Mouse (Mus musculus): ENCODE data around the gene Ndufv1. TPM values are rescaled to one million over a fixed set of nuclear protein-coding genes. Genes with fewer than 3 reads are reported as not detected.

Ndufv1 gene
- polyA plus RNA-seq, 1 experiment from 2014 or later: 188 TPM

- Histone ChIP-seq H3K27ac (replicated peaks; ENCODE audit: low read depth, low read length) (no peak overlapping the region), H3K9me3 (ENCODE audit: control insufficient read depth, low read length) (no peaks in the 10 kb centered on the region), H3K4me3 (ENCODE audit: low read depth, low read length) (no peak overlapping the region), H3K9ac (ENCODE audit: low read depth, low read length) (no peak overlapping the region), H3K4me2 (ENCODE audit: low read depth, low read length) (peak overlapping the region; percentile 36), H3K27me3 (replicated peaks; ENCODE audit: control insufficient read depth, insufficient read depth, low read length) (no peaks in the 10 kb centered on the region), H3K36me3 (ENCODE audit: control insufficient read depth, insufficient read depth, low read length) (no peaks in the 10 kb centered on the region), H3K4me1 (ENCODE audit: control insufficient read depth, insufficient read depth, low read length) (0 out of 2 replicates have a peak, but pooled peaks cover 4% of the 10 kb centered on the region)
- no peak for ATAC-seq (ENCODE audit: low read depth)
- DNase-seq (ENCODE audit: low spot score): no peak
- 69% methylated on average over 12 of the region's 12 CpGs for WGBS
Measured at GRCm38 (mm10) chr19:4036327-4037045, 23.9 kb upstream of the Ndufv1 start.

- H3K4me2 ChIP-seq (ENCODE audit: low read depth, low read length): no peak overlapping the region
- no peaks in the 10 kb centered on the region for H3K27me3 ChIP-seq (replicated peaks; ENCODE audit: control insufficient read depth, insufficient read depth, low read length)
- ATAC-seq (ENCODE audit: low read depth): no peak
- no peak overlapping the region for H3K9ac ChIP-seq (ENCODE audit: low read depth, low read length)
- H3K4me3 ChIP-seq (ENCODE audit: low read depth, low read length): no peak overlapping the region
- DNase-seq (ENCODE audit: low spot score): no peak
- no peak overlapping the region for H3K27ac ChIP-seq (replicated peaks; ENCODE audit: low read depth, low read length)
- H3K4me1 ChIP-seq (ENCODE audit: control insufficient read depth, insufficient read depth, low read length): 0 out of 2 replicates have a peak, but pooled peaks cover 4% of the 10 kb centered on the region
- H3K9me3 ChIP-seq (ENCODE audit: control insufficient read depth, low read length): no peaks in the 10 kb centered on the region
- WGBS: 71% methylated on average over 5 of the region's 5 CpGs
- H3K36me3 ChIP-seq (ENCODE audit: control insufficient read depth, insufficient read depth, low read length): no peaks in the 10 kb centered on the region
Measured at GRCm38 (mm10) chr19:4033742-4034141, 21.1 kb upstream of the Ndufv1 start.

- Histone ChIP-seq H3K4me2 (ENCODE audit: low read depth, low read length) (no peak overlapping the region), H3K4me3 (ENCODE audit: low read depth, low read length) (no peak overlapping the region), H3K27ac (replicated peaks; ENCODE audit: low read depth, low read length) (no peak overlapping the region), H3K36me3 (ENCODE audit: control insufficient read depth, insufficient read depth, low read length) (no peaks in the 10 kb centered on the region), H3K9ac (ENCODE audit: low read depth, low read length) (no peak overlapping the region), H3K4me1 (ENCODE audit: control insufficient read depth, insufficient read depth, low read length) (0 out of 2 replicates have a peak, but pooled peaks cover 2% of the 10 kb centered on the region), H3K27me3 (replicated peaks; ENCODE audit: control insufficient read depth, insufficient read depth, low read length) (no peaks in the 10 kb centered on the region), H3K9me3 (ENCODE audit: control insufficient read depth, low read length) (no peaks in the 10 kb centered on the region)
- no peak for DNase-seq (ENCODE audit: low spot score)
- 80% methylated on average over 3 of the region's 3 CpGs for WGBS
- no peak for ATAC-seq (ENCODE audit: low read depth)
Measured at GRCm38 (mm10) chr19:4033298-4033697, 20.7 kb upstream of the Ndufv1 start.

- H3K9me3 ChIP-seq (ENCODE audit: control insufficient read depth, low read length): no peaks in the 10 kb centered on the region
- H3K4me3 ChIP-seq (ENCODE audit: low read depth, low read length): no peak overlapping the region
- no peak overlapping the region for H3K4me2 ChIP-seq (ENCODE audit: low read depth, low read length)
- H3K27ac ChIP-seq (replicated peaks; ENCODE audit: low read depth, low read length): no peak overlapping the region
- no peak for DNase-seq (ENCODE audit: low spot score)
- ATAC-seq (ENCODE audit: low read depth): no peak
- H3K4me1 ChIP-seq (ENCODE audit: control insufficient read depth, insufficient read depth, low read length): no peaks in the 10 kb centered on the region
- no peaks in the 10 kb centered on the region for H3K36me3 ChIP-seq (ENCODE audit: control insufficient read depth, insufficient read depth, low read length)
- H3K27me3 ChIP-seq (replicated peaks; ENCODE audit: control insufficient read depth, insufficient read depth, low read length): no peaks in the 10 kb centered on the region
- H3K9ac ChIP-seq (ENCODE audit: low read depth, low read length): no peak overlapping the region
- WGBS: 51% methylated on average over 7 of the region's 7 CpGs
Measured at GRCm38 (mm10) chr19:4032668-4033067, 20.1 kb upstream of the Ndufv1 start.

DNA sequence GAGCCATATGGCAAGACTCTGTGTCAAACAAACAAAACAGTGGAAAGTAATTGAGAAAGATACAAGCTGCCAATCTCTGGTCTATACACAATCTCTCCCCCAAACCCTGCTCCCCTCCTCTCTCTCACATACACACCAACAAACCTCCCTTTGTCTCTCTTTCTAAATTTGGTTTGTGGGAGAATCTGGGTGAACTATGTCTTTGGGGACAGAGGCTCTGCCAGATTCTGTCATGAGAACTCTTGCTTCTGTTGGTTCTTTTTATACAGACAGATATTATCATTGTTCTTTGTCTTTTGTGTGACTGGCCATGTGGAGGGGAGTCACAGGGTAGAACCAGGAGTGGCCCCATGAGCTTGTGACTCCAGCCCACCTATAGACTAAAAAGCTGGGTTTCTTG lies 15.0 kb upstream of the Ndufv1 start:
- Histone ChIP-seq H3K4me3 (ENCODE audit: low read depth, low read length) (no peak overlapping the region), H3K27ac (replicated peaks; ENCODE audit: low read depth, low read length) (no peak overlapping the region), H3K4me2 (ENCODE audit: low read depth, low read length) (no peak overlapping the region), H3K36me3 (ENCODE audit: control insufficient read depth, insufficient read depth, low read length) (no peaks in the 10 kb centered on the region), H3K4me1 (ENCODE audit: control insufficient read depth, insufficient read depth, low read length) (no peaks in the 10 kb centered on the region), H3K27me3 (replicated peaks; ENCODE audit: control insufficient read depth, insufficient read depth, low read length) (no peaks in the 10 kb centered on the region), H3K9ac (ENCODE audit: low read depth, low read length) (no peak overlapping the region), H3K9me3 (ENCODE audit: control insufficient read depth, low read length) (peaks cover 5% of the 10 kb centered on the region)
- ATAC-seq (ENCODE audit: low read depth) (no peak), DNase-seq (ENCODE audit: low spot score) (no peak)

DNA sequence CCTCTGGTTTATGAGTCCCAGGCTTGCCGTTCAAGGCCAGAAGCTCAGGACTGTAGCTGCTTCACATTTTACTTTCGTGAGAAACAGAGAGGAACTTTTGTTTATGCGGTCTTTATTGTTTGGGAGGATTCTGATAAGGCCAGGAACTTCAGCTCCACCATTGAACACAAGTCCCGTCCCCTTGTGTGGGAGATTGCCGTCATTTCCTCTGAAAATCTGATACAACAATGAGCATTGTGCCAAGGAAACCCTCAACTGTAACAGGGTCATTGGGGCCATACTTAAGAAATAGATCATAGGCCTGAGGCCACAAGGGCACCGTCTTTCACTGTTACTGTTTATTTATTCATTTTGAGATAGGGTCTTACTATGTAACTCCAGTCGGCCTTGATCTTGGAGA lies 10.6 kb upstream of the Ndufv1 start:
- ATAC-seq (ENCODE audit: low read depth) (no peak), DNase-seq (ENCODE audit: low spot score) (no peak)
- H3K4me3 ChIP-seq (ENCODE audit: low read depth, low read length): no peak overlapping the region
- H3K9me3 ChIP-seq (ENCODE audit: control insufficient read depth, low read length): peaks cover 5% of the 10 kb centered on the region
- no peaks in the 10 kb centered on the region for H3K4me1 ChIP-seq (ENCODE audit: control insufficient read depth, insufficient read depth, low read length)
- H3K36me3 ChIP-seq (ENCODE audit: control insufficient read depth, insufficient read depth, low read length): no peaks in the 10 kb centered on the region
- no peak overlapping the region for H3K9ac ChIP-seq (ENCODE audit: low read depth, low read length)
- no peaks in the 10 kb centered on the region for H3K27me3 ChIP-seq (replicated peaks; ENCODE audit: control insufficient read depth, insufficient read depth, low read length)
- H3K4me2 ChIP-seq (ENCODE audit: low read depth, low read length): no peak overlapping the region
- H3K27ac ChIP-seq (replicated peaks; ENCODE audit: low read depth, low read length): no peak overlapping the region
- whole genome bisulfite sequencing: 77% methylated on average over 7 of the region's 7 CpGs

DNA sequence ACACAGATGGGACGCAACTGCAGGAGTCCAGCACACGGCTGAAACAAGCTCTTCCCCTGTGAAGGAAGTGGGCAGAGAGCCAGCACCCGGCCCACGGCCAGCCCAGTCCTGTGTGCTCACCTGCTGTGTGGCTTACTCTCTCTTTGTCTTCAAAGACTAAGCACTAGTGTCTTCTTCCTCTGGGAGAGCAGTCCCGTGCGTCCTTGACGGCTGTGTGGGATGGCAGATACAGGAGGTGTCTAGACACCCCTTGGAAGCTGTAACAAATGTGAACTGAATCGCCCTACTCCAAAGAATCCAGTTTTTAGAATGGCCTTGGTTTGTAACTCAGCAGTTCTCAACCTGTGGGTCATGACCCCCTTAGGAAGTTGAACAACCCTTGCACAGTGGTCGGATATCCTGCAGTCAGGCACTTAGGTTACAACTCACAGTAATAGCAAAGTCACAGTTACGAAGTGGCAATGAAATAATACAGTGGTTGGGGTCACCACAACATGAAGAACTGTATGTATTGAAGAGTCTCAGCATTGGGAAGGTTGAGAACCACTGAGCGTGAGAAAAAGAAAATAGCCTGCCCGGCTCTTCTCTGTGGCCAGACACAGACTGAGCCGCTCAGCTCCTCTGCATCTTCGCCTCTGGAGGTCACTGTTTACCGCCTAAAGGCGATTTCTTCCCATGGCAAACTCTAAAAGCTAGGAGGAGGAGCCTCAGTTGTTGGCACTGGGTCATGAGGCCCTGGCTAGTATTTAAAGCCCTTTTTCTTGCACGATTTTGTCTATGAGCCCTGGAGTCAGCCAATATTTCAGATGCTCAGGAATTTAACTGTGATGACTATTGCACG lies 6.4 kb upstream of the Ndufv1 start:
- Histone ChIP-seq H3K36me3 (ENCODE audit: control insufficient read depth, insufficient read depth, low read length) (no peaks in the 10 kb centered on the region), H3K9ac (ENCODE audit: low read depth, low read length) (no peak overlapping the region; the same call in 1 of the 2 replicates), H3K4me3 (ENCODE audit: low read depth, low read length) (no peak overlapping the region), H3K4me2 (ENCODE audit: low read depth, low read length) (no peak overlapping the region), H3K4me1 (ENCODE audit: control insufficient read depth, insufficient read depth, low read length) (no peaks in the 10 kb centered on the region), H3K27me3 (replicated peaks; ENCODE audit: control insufficient read depth, insufficient read depth, low read length) (no peaks in the 10 kb centered on the region), H3K27ac (replicated peaks; ENCODE audit: low read depth, low read length) (no peak overlapping the region), H3K9me3 (ENCODE audit: control insufficient read depth, low read length) (no peaks in the 10 kb centered on the region)
- WGBS: 24% methylated on average over 18 of the region's 18 CpGs
- DNase-seq (ENCODE audit: low spot score) (peak; percentile 92), ATAC-seq (ENCODE audit: low read depth) (peak; percentile 91)

GRCm38 (mm10) chr19:4017921-4018587 lies 5.4 kb upstream of the Ndufv1 start:
- WGBS: 61% methylated on average over 10 of the region's 10 CpGs
- no peak overlapping the region for H3K9ac ChIP-seq (ENCODE audit: low read depth, low read length)

More at GRCm38 (mm10) chr19:4017921-4018587, 5.4 kb upstream of the Ndufv1 start:
- no peak overlapping the region for H3K4me2 ChIP-seq (ENCODE audit: low read depth, low read length)
- no peaks in the 10 kb centered on the region for H3K4me1 ChIP-seq (ENCODE audit: control insufficient read depth, insufficient read depth, low read length)
- H3K27me3 ChIP-seq (replicated peaks; ENCODE audit: control insufficient read depth, insufficient read depth, low read length): no peaks in the 10 kb centered on the region
- H3K9me3 ChIP-seq (ENCODE audit: control insufficient read depth, low read length): no peaks in the 10 kb centered on the region
- DNase-seq (ENCODE audit: low spot score): peak; percentile 39
- no peaks in the 10 kb centered on the region for H3K36me3 ChIP-seq (ENCODE audit: control insufficient read depth, insufficient read depth, low read length)
- no peak overlapping the region for H3K4me3 ChIP-seq (ENCODE audit: low read depth, low read length)
- H3K27ac ChIP-seq (replicated peaks; ENCODE audit: low read depth, low read length): no peak overlapping the region
- ATAC-seq (ENCODE audit: low read depth): no peak
